Mouse (Mus musculus) thymus, postnatal 25 days (tissue): ENCODE measurements around the gene 0610040J01Rik.

Source experiments
- DNase-seq: peaks from one replicate; pipeline ENCODE4 v3.0.0; 2022

0610040J01Rik gene

DNA sequence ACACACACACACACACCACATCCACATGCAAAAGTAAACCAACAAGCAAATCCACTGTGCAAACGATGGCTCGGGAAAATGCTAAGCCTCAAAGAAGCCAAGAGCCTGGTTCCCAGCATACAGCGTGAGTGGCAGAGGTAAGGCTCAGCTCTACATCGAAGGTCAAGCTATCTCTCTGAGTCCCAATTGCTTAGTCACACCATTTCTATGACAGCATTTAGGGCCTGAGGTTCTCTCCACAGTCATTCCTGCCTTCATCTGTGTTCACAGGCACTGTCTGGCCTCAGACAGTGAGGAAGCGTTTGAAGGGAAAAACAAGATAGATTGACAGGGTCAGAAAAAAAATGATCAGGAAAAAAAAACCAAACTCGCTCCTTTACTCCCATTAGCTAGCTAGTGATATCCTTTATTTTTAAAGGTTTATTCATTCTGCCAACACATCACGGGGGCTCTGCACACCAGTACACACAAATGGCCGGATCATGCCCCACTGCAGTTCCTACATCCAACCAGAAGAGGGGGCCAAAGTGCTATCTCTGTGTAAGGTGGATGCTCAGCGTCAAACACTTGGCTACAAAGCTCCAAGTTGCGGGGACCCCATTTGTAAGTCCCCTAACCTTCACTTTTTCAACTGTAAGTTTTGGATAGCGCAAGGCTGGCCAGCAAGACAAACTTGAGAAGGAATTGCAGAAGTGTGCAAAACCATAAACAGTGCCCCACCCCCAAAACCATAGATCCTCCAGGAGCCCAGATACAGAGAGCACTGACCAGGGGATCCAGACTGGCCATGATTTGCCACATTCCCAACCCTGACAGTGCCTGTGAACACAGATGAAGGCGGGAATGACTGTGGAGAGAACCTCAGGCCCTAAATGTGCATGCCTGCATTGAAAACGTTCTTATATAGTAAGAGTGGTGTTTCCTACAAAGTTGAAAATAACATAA, 94.3 kb downstream of the 0610040J01Rik start:
- peak; percentile 86 for DNase-seq

DNA sequence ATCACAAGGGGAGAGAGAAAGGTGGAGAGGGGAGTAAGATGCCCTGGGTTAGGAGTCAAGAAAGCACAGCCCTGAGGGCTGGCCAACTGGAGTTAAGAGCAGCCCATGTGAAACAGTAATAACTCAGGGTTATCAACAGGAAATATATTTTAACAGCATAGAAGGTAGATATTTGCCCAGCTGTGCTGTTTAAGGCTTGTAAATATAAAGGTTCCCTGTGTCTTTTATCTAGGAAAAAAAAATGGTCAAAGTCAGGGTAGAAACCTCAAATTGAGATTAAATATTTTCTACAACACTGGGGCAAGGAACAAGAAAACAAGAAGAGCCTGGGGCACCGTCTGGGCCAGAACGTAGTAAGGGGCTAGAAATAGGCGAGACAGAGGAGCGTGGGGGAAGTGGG, 95.3 kb downstream of the 0610040J01Rik start:
- no peak for DNase-seq

DNA sequence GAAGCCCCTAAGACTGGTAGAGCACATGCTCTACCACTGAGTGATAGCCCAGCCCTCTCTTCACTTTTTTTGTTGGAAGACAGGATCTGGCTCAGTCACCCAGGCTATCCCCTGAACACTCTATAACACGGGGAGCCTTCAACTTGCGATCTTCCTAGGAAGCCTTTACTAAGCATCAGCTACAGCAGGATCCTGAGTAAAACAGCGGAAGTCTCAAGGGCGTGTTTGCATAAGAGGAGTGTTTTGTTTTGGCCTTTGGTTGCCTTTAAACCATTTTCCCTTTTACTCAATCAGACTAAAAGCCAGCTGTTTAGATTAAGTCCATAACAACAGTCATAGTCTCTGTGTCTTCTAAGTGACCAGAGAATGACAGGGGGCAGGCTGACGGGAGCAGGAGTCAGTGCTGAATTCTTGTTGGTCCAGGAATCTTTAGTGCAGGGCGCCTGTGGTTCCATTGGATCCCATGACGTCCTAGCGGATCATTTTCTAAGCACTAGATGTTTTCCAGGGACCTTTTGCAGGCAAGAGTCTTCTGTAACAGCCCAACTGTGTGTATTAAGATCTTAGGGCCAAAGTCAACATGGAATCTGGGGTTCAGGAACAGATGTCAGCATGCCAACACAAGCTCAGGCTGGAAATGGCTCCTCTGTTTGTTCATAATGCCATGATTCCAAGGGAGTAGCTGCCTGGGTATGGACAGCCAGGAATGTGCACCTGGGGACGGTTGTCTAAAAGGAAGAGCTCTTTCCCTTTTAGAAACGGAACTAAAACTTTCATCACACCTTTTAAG, 98.2 kb downstream of the 0610040J01Rik start:
- no peak for DNase-seq

DNA sequence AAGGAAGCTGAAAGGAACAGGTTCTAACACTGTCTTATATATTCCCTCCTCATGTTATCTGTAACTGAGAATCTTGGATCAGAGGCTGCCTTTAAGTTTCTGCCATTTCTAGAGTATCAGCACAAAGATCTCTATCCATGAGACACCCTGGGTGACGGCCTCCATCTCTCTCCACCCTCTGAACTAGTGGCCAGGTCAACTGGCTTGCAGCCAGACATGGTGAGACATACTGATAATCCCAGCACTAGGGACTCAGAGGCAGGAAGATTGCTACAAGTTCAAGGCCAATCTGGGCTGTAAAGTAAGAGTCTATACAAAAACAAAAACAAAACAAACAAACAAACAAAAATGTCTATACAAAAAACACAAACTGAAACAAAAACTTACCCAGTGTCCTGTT, 102.7 kb downstream of the 0610040J01Rik start:
- DNase-seq: no peak

DNA sequence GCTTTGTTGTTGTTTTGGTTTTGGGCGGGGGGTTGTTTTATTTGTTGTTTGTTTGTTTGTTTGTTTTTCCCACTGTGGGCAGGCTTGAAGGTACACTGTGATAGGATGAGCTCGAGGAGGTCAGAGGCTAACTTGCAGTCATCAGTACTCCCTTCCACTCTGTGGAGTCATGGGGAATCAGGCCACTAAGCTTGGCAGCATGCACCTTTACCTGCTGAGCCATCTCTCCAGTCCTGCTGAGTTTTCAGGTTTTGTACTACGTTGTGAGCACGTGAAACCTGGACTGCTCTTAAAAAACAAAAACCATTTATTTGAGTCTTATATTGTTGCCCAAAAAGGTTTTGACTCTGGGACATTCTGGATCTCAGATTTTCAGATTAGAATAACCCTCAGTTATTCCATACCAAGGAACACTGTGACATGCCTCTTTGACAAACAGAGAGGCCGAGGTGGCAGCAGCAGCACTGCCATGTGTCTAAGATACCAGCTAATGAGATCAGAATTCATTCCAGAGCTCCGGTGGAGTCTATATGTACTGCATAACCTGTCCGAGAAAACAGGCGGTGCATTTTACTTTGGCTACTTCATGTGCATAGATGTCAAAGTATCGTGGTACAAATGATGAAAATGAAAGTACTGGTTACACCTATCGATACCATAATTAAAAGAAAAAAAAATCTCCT, 104.4 kb downstream of the 0610040J01Rik start:
- no peak for DNase-seq

DNA sequence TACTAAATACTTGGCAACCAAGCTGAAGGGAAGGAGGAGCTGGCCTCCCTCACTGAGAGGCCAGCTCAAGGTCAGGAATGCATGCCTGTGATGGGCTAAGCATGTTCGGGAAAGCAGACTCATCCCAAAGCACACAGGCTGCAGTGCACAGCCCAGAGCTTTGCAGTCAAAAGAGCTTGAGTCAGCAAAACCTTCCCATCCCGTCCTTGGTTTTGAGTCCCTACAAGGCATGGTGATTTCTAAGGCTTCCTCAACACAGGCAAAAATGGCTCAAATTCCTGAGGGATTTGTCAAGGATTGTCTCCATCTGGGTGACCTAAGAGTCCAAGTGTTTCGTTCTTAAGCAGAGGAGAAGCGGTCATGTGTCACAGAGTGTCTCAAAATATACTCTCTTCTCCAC, 106.0 kb downstream of the 0610040J01Rik start:
- no peak for DNase-seq

DNA sequence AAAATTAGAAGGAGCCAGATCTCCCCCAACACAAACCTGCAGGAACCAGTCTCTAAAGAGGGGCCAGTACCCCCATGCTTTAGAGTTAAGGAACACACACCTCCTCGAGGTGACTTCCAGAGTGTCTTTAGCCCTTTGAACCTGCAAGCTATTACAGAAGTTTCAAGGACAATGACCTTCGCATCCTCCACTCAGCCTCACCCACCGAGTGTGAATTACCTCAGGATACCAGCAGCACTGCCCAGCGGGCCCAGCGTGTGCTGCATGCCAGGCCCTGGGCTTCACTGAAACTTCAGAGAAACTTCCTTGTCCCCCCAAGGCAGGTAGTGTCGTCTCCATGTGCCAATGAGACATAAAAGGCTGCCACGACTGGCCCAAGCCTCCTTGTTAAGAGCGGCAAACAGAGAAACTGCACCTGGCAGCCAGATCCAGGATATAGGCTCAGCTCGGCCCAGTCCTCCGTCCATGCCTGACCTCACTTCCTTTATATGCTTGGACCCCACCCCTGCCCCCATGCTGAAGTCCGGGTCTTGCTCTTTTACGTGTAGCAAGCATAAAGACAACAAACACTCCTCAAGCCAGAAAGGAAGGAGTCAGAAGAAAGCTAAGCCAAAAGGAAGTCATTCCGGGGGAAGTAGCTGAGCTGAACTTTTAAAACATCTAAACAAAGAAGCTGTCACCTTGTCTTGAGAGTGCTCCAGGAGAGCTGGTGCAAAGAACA, 111.3 kb downstream of the 0610040J01Rik start:
- DNase-seq: no peak

DNA sequence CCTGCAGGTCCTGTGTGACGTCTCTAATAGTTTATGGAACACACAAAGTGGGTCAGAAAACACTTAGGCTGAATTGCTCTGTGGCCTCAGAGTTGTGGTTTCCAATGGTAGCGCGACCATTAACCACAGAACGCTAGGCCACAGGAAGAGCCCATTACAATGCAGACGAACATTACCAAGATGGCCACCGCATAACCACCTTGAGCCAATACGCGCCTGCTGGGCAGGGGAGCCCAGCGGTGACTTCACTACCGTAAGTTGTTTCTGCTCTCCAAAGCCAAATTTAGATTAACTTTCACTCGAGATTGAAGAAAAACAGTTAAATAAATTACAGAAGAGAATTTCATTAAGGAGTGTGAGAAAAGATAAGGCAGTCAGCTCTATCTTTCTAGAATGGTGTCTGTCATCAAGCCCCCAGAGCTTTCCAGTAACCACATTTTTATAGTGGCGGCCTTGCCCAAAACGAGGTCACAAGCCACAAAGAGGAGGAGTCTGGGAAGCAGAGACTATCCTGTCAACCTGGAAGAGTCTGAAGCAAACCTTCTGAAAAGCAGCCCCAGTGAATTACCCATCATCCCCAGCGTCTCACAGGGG, 113.0 kb downstream of the 0610040J01Rik start:
- no peak for DNase-seq

DNA sequence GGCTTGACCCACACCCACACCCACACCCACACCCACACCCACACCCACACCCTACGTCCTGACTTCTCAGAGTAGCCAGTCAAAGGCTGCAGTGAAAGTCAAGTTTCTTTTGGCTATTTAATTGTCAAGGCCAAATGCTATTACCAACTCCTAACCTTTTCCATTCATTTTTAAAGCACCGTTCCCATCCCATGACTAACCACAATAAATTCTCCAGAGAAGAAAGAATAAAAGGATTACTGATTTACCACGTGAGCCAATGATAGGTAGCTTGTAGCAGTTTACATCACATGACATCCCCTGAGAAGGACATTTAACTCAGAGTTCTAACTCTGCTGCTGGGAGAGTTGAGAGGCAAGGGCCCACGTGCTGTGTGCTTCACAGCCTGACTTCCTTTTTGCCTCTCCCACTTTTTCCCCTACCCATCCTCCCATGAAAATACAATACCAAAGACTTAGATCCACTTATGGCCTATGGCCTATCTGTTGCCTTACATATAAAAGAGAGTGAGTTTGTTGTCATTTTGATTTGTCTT, 118.7 kb downstream of the 0610040J01Rik start:
- no peak for DNase-seq

DNA sequence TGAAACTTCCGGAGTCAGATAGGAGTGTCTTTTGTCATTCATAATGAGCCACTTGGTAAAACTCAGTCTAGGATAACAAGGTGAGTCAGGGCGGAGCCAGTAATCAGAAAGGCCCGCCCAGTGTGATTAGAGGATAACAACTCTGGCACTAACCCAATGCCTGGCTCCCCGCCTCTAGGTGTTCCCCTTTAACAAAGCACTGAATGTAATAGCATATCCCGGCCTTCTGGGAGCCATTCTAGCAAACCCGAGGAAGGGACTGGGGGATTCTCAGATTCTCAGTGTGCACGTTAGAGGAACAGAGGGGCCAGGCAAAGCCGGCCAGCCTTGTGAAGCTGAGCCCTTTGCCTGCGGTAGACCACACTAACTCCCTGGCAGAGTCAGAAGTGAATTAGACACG, 120.7 kb downstream of the 0610040J01Rik start:
- DNase-seq: no peak

DNA sequence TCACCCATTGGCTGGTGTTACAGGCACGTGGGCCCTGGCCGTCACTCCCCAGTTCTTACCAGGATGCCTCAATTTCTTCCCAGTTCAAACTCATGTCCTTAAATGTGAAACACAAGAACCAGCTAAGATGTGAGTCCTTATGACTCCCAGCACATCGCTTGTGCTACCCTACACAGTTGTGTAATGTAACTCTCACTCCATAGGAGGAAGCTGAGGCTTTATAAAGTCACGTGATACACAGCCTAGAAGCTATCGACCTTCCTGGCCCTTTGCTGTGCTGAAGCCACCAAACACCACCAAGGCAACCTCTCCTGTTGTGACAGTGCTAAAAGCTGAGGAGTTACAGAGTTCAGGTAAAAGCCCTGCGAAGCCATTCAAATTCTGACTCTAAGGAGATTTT, 123.4 kb downstream of the 0610040J01Rik start:
- no peak for DNase-seq

DNA sequence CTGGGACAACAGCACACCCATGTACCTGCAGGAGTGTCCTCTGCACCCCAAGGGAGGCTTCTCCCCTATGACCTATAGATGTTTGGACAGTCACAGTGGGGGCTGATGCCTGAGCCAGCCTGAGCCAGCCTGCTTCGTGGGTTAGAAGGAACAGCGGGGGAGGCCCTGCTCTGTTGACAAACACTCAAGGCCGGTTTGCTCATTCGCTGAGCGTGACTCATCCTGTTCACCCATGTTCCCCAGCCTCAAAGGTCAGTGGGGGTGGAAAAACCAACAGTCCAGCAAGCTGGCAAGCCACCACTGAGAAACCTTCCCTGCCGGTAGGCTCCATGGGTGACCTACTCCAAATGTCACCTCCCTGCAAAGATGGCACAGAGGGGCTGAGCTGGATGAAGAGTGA, 124.6 kb downstream of the 0610040J01Rik start:
- no peak for DNase-seq

DNA sequence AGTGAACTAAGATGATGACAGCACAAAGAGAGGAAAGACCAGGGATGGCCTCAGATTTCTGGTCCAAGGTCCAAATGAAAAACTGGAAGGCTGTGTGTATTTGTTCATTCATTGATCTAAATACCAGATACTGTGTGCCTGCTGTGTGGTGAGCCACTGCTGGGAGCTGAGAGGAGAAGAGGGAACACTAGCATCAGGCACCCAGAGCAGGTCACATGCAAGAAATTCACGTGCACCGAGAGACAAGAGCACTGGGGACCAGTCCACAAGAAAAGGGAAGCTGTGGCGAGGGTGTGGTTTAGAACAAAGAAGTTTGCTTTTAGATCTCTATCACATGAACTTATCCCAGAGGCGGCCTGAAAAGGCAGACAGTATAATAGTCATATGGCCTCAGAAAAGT, 126.4 kb downstream of the 0610040J01Rik start:
- DNase-seq: peak; percentile 4

DNA sequence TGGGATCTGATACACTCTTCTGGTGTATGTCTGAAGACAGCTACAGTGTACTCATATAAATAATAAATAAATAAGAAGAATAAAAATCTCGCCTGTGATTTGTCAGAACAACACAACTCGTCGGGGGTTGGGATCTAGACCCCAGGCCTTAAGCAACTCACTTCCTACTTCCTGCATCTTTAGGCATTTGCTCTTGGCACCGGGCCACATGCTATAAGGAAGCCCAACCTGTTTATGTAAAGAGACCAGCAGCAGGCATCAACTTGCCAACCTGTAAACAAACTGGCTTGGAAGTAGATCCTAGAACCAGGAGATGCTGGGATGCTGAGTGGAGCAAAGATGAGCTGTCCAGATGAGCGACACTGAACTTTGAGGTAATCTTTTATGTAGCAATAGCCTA, 129.7 kb downstream of the 0610040J01Rik start:
- DNase-seq: no peak

DNA sequence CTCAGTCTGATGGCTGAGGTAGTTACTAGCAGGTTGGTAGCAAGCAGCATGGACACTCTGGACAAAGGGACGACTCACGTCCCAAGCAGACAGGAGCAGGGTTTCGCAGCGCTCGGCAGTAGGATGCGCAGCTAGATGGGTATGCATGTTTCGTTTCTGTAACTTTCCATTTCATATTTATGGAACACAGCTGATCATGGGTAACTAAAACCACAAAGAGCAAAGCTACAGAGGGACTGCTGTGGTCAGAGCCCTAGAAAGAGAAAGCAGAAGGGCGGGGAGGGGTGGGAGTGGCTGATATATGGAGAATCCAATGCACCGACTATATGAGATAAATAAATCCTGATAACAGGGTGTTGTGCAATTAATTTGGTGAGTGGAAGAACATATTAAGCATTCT, 131.1 kb downstream of the 0610040J01Rik start:
- DNase-seq: no peak

DNA sequence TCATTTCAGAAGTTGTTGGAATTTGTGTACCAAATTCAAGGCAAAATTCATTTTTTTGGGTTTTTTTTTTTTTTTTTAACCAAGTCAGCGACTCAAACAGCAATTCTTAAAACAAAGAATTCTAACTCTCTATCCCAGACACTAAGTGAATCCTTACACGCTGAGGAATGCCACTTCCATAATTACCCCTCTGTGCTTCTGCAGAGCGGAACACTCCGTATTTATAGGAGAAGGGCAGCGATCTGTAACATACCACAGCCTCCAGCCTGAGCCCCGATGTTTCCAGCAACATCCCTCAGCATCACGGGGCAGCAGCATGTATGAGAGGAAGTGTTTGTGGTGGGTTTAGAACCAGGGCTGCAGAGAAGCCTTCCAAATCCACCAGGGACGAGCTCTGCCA, 135.4 kb downstream of the 0610040J01Rik start:
- no peak for DNase-seq

DNA sequence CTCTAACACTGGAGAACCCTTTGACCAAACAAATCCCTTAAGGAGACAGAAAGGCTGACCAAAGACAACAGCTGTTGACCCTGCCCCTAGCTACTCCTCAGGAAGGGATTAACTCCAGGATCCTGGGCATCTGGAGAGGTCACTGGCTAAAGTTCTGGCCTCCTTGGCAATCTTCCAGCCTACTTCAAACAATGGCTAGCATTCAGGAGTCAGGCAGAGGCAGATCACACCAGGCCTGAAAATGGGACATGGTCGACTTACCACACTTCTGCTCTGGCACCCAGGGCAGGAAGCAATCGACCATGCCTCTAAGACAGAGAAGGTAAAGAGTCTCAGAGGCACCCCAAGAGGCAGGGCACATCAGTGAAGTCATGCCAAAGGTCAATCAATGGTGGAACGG, 137.0 kb downstream of the 0610040J01Rik start:
- no peak for DNase-seq
